Mouse (Mus musculus): Measurements from ENCODE around the gene Hdac5. TPM values are rescaled to one million over a fixed set of nuclear protein-coding genes. Genes with fewer than 3 reads are reported as not detected.
A peak's percentile ranks its signal among the peaks of the same experiment; 100 is the strongest.

The Hdac5 gene
- total and polyA plus RNA-seq, 3 experiments, result 9.1 to 29.3 TPM; not detected in 1

DNA sequence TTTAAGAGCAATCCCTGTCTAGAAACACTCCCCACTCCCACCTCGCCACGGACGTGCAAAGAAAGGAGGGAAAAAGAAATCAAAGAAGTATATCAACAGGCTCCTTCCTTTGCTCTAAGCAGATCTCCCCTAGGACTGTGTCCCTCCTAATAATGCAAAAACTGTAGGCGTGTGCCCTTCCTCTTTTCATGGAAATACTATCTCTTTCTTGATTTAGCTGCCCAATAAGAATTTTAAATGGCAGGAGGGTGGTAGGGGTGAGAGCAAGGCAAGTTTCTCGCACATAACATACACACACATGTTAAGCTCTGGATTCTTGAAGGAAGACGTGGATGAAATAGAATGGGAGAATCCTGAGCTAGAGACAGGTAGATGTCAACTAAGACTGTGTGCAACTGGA lies 41.0 kb downstream of the Hdac5 start:
- H3K36me3 ChIP-seq (ENCODE audit: control insufficient read depth in 1 of 2, insufficient read depth in 2 of 2, low read length in 2 of 2), result peaks cover 0 to 42% of the 10 kb centered on the region in 2 experiments; a peak in 2 of 4 replicates
- H3K9me3 ChIP-seq (replicated peaks; ENCODE audit: insufficient read depth, low read length), result no peaks in the 10 kb centered on the region
- peak overlapping the region; percentile 92 for H3K9ac ChIP-seq (ENCODE audit: control insufficient read depth, low read depth, low read length, poor library complexity, severe bottlenecking)
- peaks cover 26% of the 10 kb centered on the region for H3K79me2 ChIP-seq (ENCODE audit: control insufficient read depth, insufficient read depth, low read length, poor library complexity)
- peaks cover 9 to 36% of the 10 kb centered on the region in 2 experiments for H3K4me1 ChIP-seq (ENCODE audit: control insufficient read depth in 1 of 2, insufficient read depth in 2 of 2, low read length in 2 of 2)
- no peaks in the 10 kb centered on the region for H3K27me3 ChIP-seq (ENCODE audit: control insufficient read depth in 1 of 2, insufficient read depth in 2 of 2, low read length in 2 of 2)
- peak overlapping the region; percentile 75 to 88 for H3K4me3 ChIP-seq (ENCODE audit: control insufficient read depth in 1 of 2, insufficient read depth in 1 of 2, low read depth in 2 of 2, low read length in 2 of 2)
- peak overlapping the region; percentile 90 for H3K27ac ChIP-seq (ENCODE audit: control insufficient read depth, low read depth, low read length)
- TF ChIP-seq POLR2A (IDR thresholded peaks at IDR 0.05; ENCODE audit: control insufficient read depth in 1 of 2, insufficient read depth in 1 of 2, low read depth in 1 of 2, low read length in 2 of 2, poor library complexity in 1 of 2) (peak in 1 of 2 experiments; percentile 33; a peak in 1 of 4 replicates), ZNF384 (IDR thresholded peaks at IDR 0.05; ENCODE audit: low read depth, low read length) (0 out of 2 replicates have a peak, but pooled peaks have one; percentile 10), NELFE (IDR thresholded peaks at IDR 0.05; ENCODE audit: low read depth, low read length) (peak; percentile 42), CHD1 (IDR thresholded peaks at IDR 0.05; ENCODE audit: low read depth, low read length) (peak; percentile 67; the same call in 1 of the 2 replicates), GATA1 (IDR thresholded peaks at IDR 0.05; ENCODE audit: low read depth, low read length) (peak; percentile 11; the same call in 1 of the 2 replicates), RCOR1 (IDR thresholded peaks at IDR 0.05; ENCODE audit: low read depth, low read length) (peak; percentile 41; the same call in 1 of the 2 replicates), ETS1 (IDR thresholded peaks at IDR 0.05; ENCODE audit: low read depth, low read length) (peak; percentile 45; the same call in 1 of the 2 replicates), MAZ (IDR thresholded peaks at IDR 0.05; ENCODE audit: low read depth, low read length) (0 out of 2 replicates have a peak, but pooled peaks have one; percentile 6), EP300 (IDR thresholded peaks at IDR 0.05; ENCODE audit: low read depth in 1 of 2, low read length in 2 of 2) (peak; percentile 51 to 54; a peak in 2 of 4 replicates), USF1 (IDR thresholded peaks at IDR 0.05; ENCODE audit: low read depth, low read length) (no peak), ELF1 (IDR thresholded peaks at IDR 0.05; ENCODE audit: low read depth, low read length) (peak; percentile 39; the same call in 1 of the 2 replicates), TBP (IDR thresholded peaks at IDR 0.05; ENCODE audit: low read depth, low read length) (peak; percentile 57; the same call in 1 of the 2 replicates), TCF12 (IDR thresholded peaks at IDR 0.05; ENCODE audit: low read depth, low read length) (0 out of 2 replicates have a peak, but pooled peaks have one; percentile 23), BHLHE40 (IDR thresholded peaks at IDR 0.05; ENCODE audit: borderline replicate concordance, low read depth, low read length) (no peak), TAL1 (IDR thresholded peaks at IDR 0.05; ENCODE audit: low read length) (no peak), GABPA (IDR thresholded peaks at IDR 0.05; ENCODE audit: low read depth, low read length) (no peak), CTCF (IDR thresholded peaks at IDR 0.05 in 2 of 3, conservative IDR thresholded peaks at IDR 0.05 in 1 of 3; ENCODE audit: control insufficient read depth in 1 of 3, insufficient read depth in 1 of 3, low read depth in 2 of 3, low read length in 3 of 3, poor library complexity in 1 of 3, severe bottlenecking in 1 of 3) (no peak), ZMIZ1 (IDR thresholded peaks at IDR 0.05; ENCODE audit: low read depth, low read length) (0 out of 2 replicates have a peak, but pooled peaks have one; percentile 14)
- DNase-seq (ENCODE audit: low read depth, low spot score), result peak; percentile 85

DNA sequence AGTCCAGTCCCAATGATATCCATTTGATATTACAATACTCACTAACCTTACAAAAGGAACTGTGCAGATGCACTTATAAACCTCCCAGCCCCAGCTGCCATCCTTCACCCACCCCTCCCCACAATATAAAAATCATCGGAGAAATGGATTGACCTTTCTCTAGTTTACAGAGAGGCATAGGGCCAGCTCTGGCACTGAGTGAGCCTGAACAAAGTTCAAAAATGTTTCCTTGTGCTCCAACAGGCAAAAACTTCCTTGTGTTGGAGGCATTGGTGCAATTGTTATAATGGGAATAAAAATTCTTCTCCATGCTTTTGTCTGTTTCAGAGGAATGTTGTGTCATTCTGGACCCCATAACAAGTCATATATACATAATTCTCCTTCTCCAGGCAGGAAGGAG lies 43.7 kb downstream of the Hdac5 start:
- peaks cover 39% of the 10 kb centered on the region for H3K79me2 ChIP-seq (ENCODE audit: control insufficient read depth, insufficient read depth, low read length, poor library complexity)
- TF ChIP-seq NRF1 (IDR thresholded peaks at IDR 0.05; ENCODE audit: insufficient read depth, low read depth, low read length, poor library complexity, severe bottlenecking), result no peak
- no peak for TF ChIP-seq USF2 (IDR thresholded peaks at IDR 0.05; ENCODE audit: borderline replicate concordance in 1 of 2, insufficient read depth in 1 of 2, low read depth in 1 of 2, low read length in 2 of 2)
- no peak for TF ChIP-seq POLR2AphosphoS5 (IDR thresholded peaks at IDR 0.05; ENCODE audit: borderline replicate concordance, low read depth, low read length)
- TF ChIP-seq CTCF (IDR thresholded peaks at IDR 0.05 in 2 of 3, conservative IDR thresholded peaks at IDR 0.05 in 1 of 3; ENCODE audit: control insufficient read depth in 1 of 3, insufficient read depth in 1 of 3, low read depth in 2 of 3, low read length in 3 of 3, poor library complexity in 1 of 3, severe bottlenecking in 1 of 3), result no peak
- no peak for TF ChIP-seq MYC (IDR thresholded peaks at IDR 0.05; ENCODE audit: low read depth, low read length)
- TF ChIP-seq POLR2AphosphoS2 (IDR thresholded peaks at IDR 0.05; ENCODE audit: low read length), result no peak
- TF ChIP-seq GATA1 (IDR thresholded peaks at IDR 0.05; ENCODE audit: low read depth, low read length), result no peak
- TF ChIP-seq JUND (IDR thresholded peaks at IDR 0.05; ENCODE audit: low read depth, low read length), result no peak
- no peak for TF ChIP-seq MAZ (IDR thresholded peaks at IDR 0.05; ENCODE audit: low read depth, low read length)
- no peak for TF ChIP-seq ZMIZ1 (IDR thresholded peaks at IDR 0.05; ENCODE audit: low read depth, low read length)
- no peak for TF ChIP-seq SIN3A (IDR thresholded peaks at IDR 0.05; ENCODE audit: low read length)
- TF ChIP-seq USF1 (IDR thresholded peaks at IDR 0.05; ENCODE audit: low read depth, low read length), result no peak
- TF ChIP-seq EP300 (IDR thresholded peaks at IDR 0.05; ENCODE audit: low read depth in 1 of 2, low read length in 2 of 2), result no peak
- TF ChIP-seq TCF12 (IDR thresholded peaks at IDR 0.05; ENCODE audit: low read depth, low read length), result no peak
- no peak for TF ChIP-seq GABPA (IDR thresholded peaks at IDR 0.05; ENCODE audit: low read depth, low read length)
- TF ChIP-seq E2F4 (IDR thresholded peaks at IDR 0.05; ENCODE audit: borderline replicate concordance, low read depth, low read length), result no peak
- TF ChIP-seq HCFC1 (IDR thresholded peaks at IDR 0.05; ENCODE audit: low read depth, low read length), result no peak
- no peaks in the 10 kb centered on the region for H3K27me3 ChIP-seq (ENCODE audit: control insufficient read depth in 1 of 2, insufficient read depth in 2 of 2, low read length in 2 of 2)
- no peak overlapping the region; the same call in 1 of the 2 replicates for H3K9ac ChIP-seq (ENCODE audit: control insufficient read depth, low read depth, low read length, poor library complexity, severe bottlenecking)
- no peak for DNase-seq (ENCODE audit: low read depth, low spot score)
- no peaks in the 10 kb centered on the region for H3K9me3 ChIP-seq (replicated peaks; ENCODE audit: insufficient read depth, low read length)
- H3K27ac ChIP-seq (ENCODE audit: control insufficient read depth, low read depth, low read length), result no peak overlapping the region
- H3K4me1 ChIP-seq (ENCODE audit: control insufficient read depth in 1 of 2, insufficient read depth in 2 of 2, low read length in 2 of 2), result peaks cover 5 to 25% of the 10 kb centered on the region in 2 experiments
- no peak overlapping the region for H3K4me3 ChIP-seq (ENCODE audit: control insufficient read depth in 1 of 2, insufficient read depth in 1 of 2, low read depth in 2 of 2, low read length in 2 of 2)
- peaks cover 10 to 42% of the 10 kb centered on the region in 2 experiments for H3K36me3 ChIP-seq (ENCODE audit: control insufficient read depth in 1 of 2, insufficient read depth in 2 of 2, low read length in 2 of 2)
